Mouse (Mus musculus) limb, embryonic 14.5 days (tissue): ENCODE data around the gene Igll1. TPM values are rescaled to one million over a fixed set of nuclear protein-coding genes. Genes with fewer than 3 reads are reported as not detected.

Experiments used
- ATAC-seq: fragments of 200-750 bp; cut with Nextera tagmentation; 2 replicates; pipeline ENCODE4 v1.8.0; 2017; ENCODE audit warnings: low read depth, moderate number of reproducible peaks, moderate TSS enrichment; ENCODE audit not compliant: low FRiP score
- DNase-seq: peaks from one replicate; pipeline ENCODE4 v3.0.0-alpha.2; 2015; ENCODE audit warnings: low spot score
- H3K27ac ChIP-seq: fragments of 300-500 bp; sonication (generic); replicated peaks from 2 replicates; pipeline ENCODE4 v1.5.1; 2014; ENCODE audit warnings: low read depth, mild to moderate bottlenecking, low read length, moderate library complexity, mixed read lengths
- H3K27me3 ChIP-seq: fragments of 300-500 bp; sonication (generic); 2 replicates; pipeline ENCODE4 v1.6.1; 2014; ENCODE audit warnings: low read length, mixed read lengths; ENCODE audit not compliant: control insufficient read depth, insufficient read depth
- H3K36me3 ChIP-seq: fragments of 300-500 bp; sonication (generic); 2 replicates; pipeline ENCODE4 v1.6.1; 2014; ENCODE audit warnings: mild to moderate bottlenecking, low read length, moderate library complexity, mixed read lengths; ENCODE audit not compliant: control insufficient read depth, insufficient read depth
- H3K4me1 ChIP-seq: fragments of 300-500 bp; sonication (generic); 2 replicates; pipeline ENCODE4 v1.6.1; 2014; ENCODE audit warnings: antibody characterized with exemption, low read length, mixed read lengths; ENCODE audit not compliant: control insufficient read depth, insufficient read depth
- H3K4me2 ChIP-seq: fragments of 300-500 bp; sonication (generic); replicated peaks from 2 replicates; pipeline ENCODE4 v1.6.1; 2014; ENCODE audit warnings: low read depth, mild to moderate bottlenecking, low read length, moderate library complexity; ENCODE audit not compliant: severe bottlenecking
- H3K4me3 ChIP-seq: fragments of 300-500 bp; sonication (generic); replicated peaks from 2 replicates; pipeline ENCODE4 v1.5.1; 2014; ENCODE audit warnings: low read length
- H3K9ac ChIP-seq: fragments of 300-500 bp; sonication (generic); 2 replicates; pipeline ENCODE4 v1.6.1; 2014; ENCODE audit warnings: mild to moderate bottlenecking, low read depth, low read length, moderate library complexity; ENCODE audit not compliant: severe bottlenecking
- H3K9me3 ChIP-seq: fragments of 300-500 bp; sonication (generic); 2 replicates; pipeline ENCODE4 v1.6.1; 2016; ENCODE audit warnings: low read length; ENCODE audit not compliant: control insufficient read depth
- POLR2A ChIP-seq: fragments of 200-500 bp; IDR thresholded peaks from 2 replicates; pipeline ENCODE4 v1.8.0; 2012; ENCODE audit warnings: inconsistent platforms, mild to moderate bottlenecking, moderate library complexity, borderline replicate concordance; ENCODE audit not compliant: insufficient read depth, insufficient read length; ENCODE audit errors: extremely low read depth
- WGBS: fragments of 180-500 bp; shearing (Covaris S2); extraction: QIAGEN DNeasy Blood & Tissue Kit; methylation state at CpG from one replicate; pipeline ENCODE4 v1.1.7; 2014; 5-methylcytosine and 5-hydroxymethylcytosine counted together
- polyA plus RNA-seq, 2 experiments: library from polyadenylated mRNA; depleted of rRNA in 1 of 2; stranded (reverse) in 1 of 2; unstranded in 1 of 2; fragments of >200 nt; fragmentation: Nextera tagmentation in 1 of 2; extraction: Ambion mirVana in 1 of 2; gene quantifications; 2 replicates each; pipeline versions ENCODE4 v1.2.1 to v1.2.3; 2012 to 2014

Gene Igll1
- polyA plus RNA-seq, 2 experiments = 0.18 to 0.45 TPM

- DNase-seq (no peak), ATAC-seq (no peak)
- H3K4me2 ChIP-seq = no peak overlapping the region
- H3K36me3 ChIP-seq = peaks cover 36% of the 10 kb centered on the region
- H3K27me3 ChIP-seq = no peaks in the 10 kb centered on the region
- no peak overlapping the region for H3K4me3 ChIP-seq
- no peak overlapping the region for H3K27ac ChIP-seq
- 81% methylated on average over 4 of the region's 4 CpGs for WGBS
- peaks cover 4% of the 10 kb centered on the region; the same call in 1 of the 2 replicates for H3K4me1 ChIP-seq
- no peaks in the 10 kb centered on the region for H3K9me3 ChIP-seq
- TF ChIP-seq POLR2A = no peak
- H3K9ac ChIP-seq = no peak overlapping the region
Observed at GRCm38 (mm10) chr16:16902329-16902728, 38.5 kb upstream of the Igll1 start.

GRCm38 (mm10) chr16:16897056-16897584 is 33.3 kb upstream of the Igll1 start:
- no peaks in the 10 kb centered on the region for H3K9me3 ChIP-seq
- WGBS = 22% methylated on average over 10 of the region's 10 CpGs
- TF ChIP-seq POLR2A = no peak
- H3K27ac ChIP-seq = peak overlapping the region; percentile 56
- H3K4me3 ChIP-seq = peak overlapping the region; percentile 62
- peaks cover 20% of the 10 kb centered on the region for H3K36me3 ChIP-seq
- H3K9ac ChIP-seq = peak overlapping the region; percentile 69
- peaks cover 7% of the 10 kb centered on the region; the same call in 1 of the 2 replicates for H3K4me1 ChIP-seq
- H3K27me3 ChIP-seq = no peaks in the 10 kb centered on the region
- no peak for ATAC-seq
- peak overlapping the region; percentile 74 for H3K4me2 ChIP-seq
- DNase-seq = no peak

GRCm38 (mm10) chr16:16896382-16897055 is 32.7 kb upstream of the Igll1 start, which contains the start of gene Ppm1f:
Gene Ppm1f (plus strand): TSS chr16:16896469.
- Histone ChIP-seq H3K4me2 (peak within 1 kb of the TSS; percentile 74), H3K27ac (peak within 1 kb of the TSS; percentile 56), H3K27me3 (no peaks in the 10 kb centered on the region), H3K36me3 (peaks cover 26% of the 10 kb centered on the region), H3K4me1 (peaks cover 7% of the 10 kb centered on the region; the same call in 1 of the 2 replicates), H3K9me3 (no peaks in the 10 kb centered on the region), H3K4me3 (peak within 1 kb of the TSS; percentile 62), H3K9ac (peak within 1 kb of the TSS; percentile 69)
- TF ChIP-seq POLR2A = peak; percentile 71; the same call in 1 of the 2 replicates
- under 1% methylated on average over 29 of the region's 29 CpGs for WGBS
- DNase-seq = peak; percentile 88
- ATAC-seq = peak; percentile 93

DNA sequence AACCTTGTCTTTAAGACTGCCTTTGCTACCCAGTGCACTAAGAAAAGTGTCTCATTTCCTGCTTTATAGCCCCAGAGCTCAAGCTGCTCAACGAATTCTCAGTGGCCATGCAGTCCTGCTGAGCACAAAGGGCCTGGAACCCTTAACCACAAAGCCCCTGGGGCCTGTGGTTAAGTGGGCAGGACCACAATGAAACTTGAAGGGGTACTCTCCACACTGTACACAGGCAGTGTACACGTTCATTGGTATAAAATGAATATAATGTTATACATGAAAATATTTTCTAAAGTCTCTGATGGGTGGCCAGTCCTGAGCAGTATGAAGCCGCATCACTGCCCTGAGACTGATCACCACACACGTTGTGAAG is 32.2 kb upstream of the Igll1 start:
- Histone ChIP-seq H3K4me1 (peaks cover 7% of the 10 kb centered on the region; the same call in 1 of the 2 replicates), H3K9me3 (no peaks in the 10 kb centered on the region), H3K4me3 (no peak overlapping the region), H3K4me2 (no peak overlapping the region; the same call in 1 of the 2 replicates), H3K27ac (0 out of 2 replicates have a peak overlapping the region, but pooled peaks have one; percentile 35), H3K27me3 (no peaks in the 10 kb centered on the region), H3K9ac (peak overlapping the region; percentile 69; the same call in 1 of the 2 replicates), H3K36me3 (peaks cover 29% of the 10 kb centered on the region)
- ATAC-seq = peak; percentile 45
- DNase-seq = no peak
- TF ChIP-seq POLR2A = no peak
- WGBS = 19% methylated on average over 4 of the region's 4 CpGs

GRCm38 (mm10) chr16:16892366-16892765 is 28.6 kb upstream of the Igll1 start:
- no peak for ATAC-seq
- Histone ChIP-seq H3K9me3 (no peaks in the 10 kb centered on the region), H3K27ac (no peak overlapping the region), H3K27me3 (no peaks in the 10 kb centered on the region), H3K4me3 (no peak overlapping the region), H3K4me1 (peaks cover 3% of the 10 kb centered on the region; the same call in 1 of the 2 replicates), H3K36me3 (peaks cover 62% of the 10 kb centered on the region), H3K9ac (no peak overlapping the region), H3K4me2 (no peak overlapping the region)
- TF ChIP-seq POLR2A = no peak
- DNase-seq = no peak
- 93% methylated on average over 7 of the region's 7 CpGs for WGBS
